Mouse (Mus musculus) cortical plate, adult 2 months (tissue): ENCODE results near the gene March6. TPM values are rescaled to one million over a fixed set of nuclear protein-coding genes. Genes with fewer than 3 reads are reported as not detected.

Source experiments
- H3K27ac ChIP-seq: fragments of 200-500 bp; 2 replicates; pipeline ENCODE4 v1.5.1; 2012; ENCODE audit warnings: low read length, control low read depth, inconsistent platforms; ENCODE audit not compliant: insufficient read depth
- H3K4me1 ChIP-seq: fragments of 200-500 bp; 2 replicates; pipeline ENCODE4 v1.6.1; 2011; ENCODE audit warnings: low read length; ENCODE audit not compliant: control insufficient read depth, insufficient read depth
- H3K4me3 ChIP-seq: fragments of 200-500 bp; 2 replicates; pipeline ENCODE4 v1.5.1; 2011; ENCODE audit warnings: mild to moderate bottlenecking, low read length, control low read depth; ENCODE audit not compliant: insufficient read depth
- CTCF ChIP-seq: fragments of 200-500 bp; IDR thresholded peaks from 2 replicates; pipeline ENCODE4 v1.5.1; 2011; ENCODE audit warnings: mild to moderate bottlenecking, control low read depth, low read length; ENCODE audit not compliant: insufficient read depth; ENCODE audit errors: extremely low read depth
- POLR2A ChIP-seq: fragments of 200-500 bp; IDR thresholded peaks from 2 replicates; pipeline ENCODE4 v1.6.1; 2011; ENCODE audit warnings: mild to moderate bottlenecking, low read length, control low read depth; ENCODE audit not compliant: insufficient read depth; ENCODE audit errors: extremely low read depth
- polyA plus RNA-seq: library from polyadenylated mRNA; depleted of rRNA; stranded (reverse); fragments of >200 nt; gene quantifications from 2 replicates; pipeline ENCODE4 v1.2.3, GENCODE M21; 2012

Gene March6
- polyA plus RNA-seq, 1 experiment = 84.0 TPM

DNA sequence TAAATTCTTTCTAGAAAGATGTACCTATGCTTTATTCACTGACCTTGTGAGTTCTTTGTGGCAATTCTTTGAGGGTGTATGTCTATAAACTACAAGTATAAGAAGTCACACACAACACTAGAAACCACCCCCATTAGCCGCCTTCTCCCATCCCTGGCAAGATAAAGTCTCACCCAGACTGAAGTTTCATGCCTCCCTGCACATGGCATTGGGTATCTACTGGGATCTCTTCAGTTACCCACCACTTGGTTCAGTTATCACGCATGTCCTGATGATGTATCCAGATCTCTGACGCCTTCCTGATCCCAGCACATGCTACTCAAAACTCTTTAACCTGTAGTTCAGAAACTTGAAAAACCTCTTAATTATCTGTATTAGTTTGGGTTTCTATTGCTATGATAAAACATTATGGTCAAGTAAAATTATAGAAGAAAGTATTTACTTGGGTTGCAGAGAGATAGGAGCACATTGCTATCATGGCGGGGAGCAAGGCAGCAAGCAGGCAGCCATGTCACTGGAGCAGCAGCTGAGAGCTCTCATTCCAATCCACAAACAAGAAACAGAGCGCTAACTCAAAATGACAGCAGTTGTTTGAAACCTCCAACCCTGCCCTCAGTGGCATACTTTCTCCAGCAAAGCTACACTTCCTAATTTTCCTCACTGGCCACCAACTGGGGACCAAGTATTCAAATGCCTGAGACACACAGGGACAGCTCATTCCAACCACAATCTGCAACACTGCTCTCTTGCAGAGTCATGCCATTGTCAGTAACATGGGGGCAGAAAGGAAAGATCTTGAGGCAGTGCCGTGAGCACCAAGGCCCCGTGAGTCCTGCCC lies 3.8 kb upstream of the March6 start:
- H3K27ac ChIP-seq = no peak overlapping the region; the same call in 1 of the 2 replicates
- no peak for TF ChIP-seq POLR2A
- TF ChIP-seq CTCF = no peak
- no peak overlapping the region for H3K4me3 ChIP-seq
- peaks cover 9% of the 10 kb centered on the region for H3K4me1 ChIP-seq

DNA sequence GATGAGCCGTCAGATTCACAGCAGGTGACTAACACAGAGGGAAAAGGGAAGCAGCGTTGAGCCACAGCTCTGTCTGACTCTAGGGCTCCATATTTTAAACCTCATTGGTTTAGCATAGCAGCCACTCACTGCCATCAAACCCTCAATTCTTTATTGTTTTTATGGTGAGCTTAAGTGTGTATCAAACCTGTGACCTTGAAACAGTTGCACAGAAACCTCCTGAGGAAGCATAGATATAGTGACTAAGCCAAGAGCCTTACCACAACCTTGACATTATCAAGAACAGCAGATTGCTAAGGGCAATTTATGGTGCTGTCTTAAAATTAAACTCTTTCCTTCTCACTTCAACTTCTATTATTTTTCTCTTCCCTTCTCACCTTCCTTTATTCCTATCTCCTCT lies 2.7 kb upstream of the March6 start:
- Histone ChIP-seq H3K4me1 (peaks cover 9% of the 10 kb centered on the region), H3K27ac (no peak overlapping the region), H3K4me3 (no peak overlapping the region)
- TF ChIP-seq CTCF (no peak), POLR2A (no peak)

GRCm38 (mm10) chr15:31532331-31533021 lies 1.6 kb upstream of the March6 start:
- no peak for TF ChIP-seq CTCF
- TF ChIP-seq POLR2A = no peak
- peaks cover 10% of the 10 kb centered on the region for H3K4me1 ChIP-seq
- no peak overlapping the region for H3K4me3 ChIP-seq
- no peak overlapping the region for H3K27ac ChIP-seq

GRCm38 (mm10) chr15:31531446-31532330 lies 835 bp upstream of the March6 start:
- peak overlapping the region; percentile 60 for H3K4me3 ChIP-seq
- peak overlapping the region; percentile 88 for H3K27ac ChIP-seq
- H3K4me1 ChIP-seq = peaks cover 9% of the 10 kb centered on the region
- no peak for TF ChIP-seq CTCF
- no peak for TF ChIP-seq POLR2A

DNA sequence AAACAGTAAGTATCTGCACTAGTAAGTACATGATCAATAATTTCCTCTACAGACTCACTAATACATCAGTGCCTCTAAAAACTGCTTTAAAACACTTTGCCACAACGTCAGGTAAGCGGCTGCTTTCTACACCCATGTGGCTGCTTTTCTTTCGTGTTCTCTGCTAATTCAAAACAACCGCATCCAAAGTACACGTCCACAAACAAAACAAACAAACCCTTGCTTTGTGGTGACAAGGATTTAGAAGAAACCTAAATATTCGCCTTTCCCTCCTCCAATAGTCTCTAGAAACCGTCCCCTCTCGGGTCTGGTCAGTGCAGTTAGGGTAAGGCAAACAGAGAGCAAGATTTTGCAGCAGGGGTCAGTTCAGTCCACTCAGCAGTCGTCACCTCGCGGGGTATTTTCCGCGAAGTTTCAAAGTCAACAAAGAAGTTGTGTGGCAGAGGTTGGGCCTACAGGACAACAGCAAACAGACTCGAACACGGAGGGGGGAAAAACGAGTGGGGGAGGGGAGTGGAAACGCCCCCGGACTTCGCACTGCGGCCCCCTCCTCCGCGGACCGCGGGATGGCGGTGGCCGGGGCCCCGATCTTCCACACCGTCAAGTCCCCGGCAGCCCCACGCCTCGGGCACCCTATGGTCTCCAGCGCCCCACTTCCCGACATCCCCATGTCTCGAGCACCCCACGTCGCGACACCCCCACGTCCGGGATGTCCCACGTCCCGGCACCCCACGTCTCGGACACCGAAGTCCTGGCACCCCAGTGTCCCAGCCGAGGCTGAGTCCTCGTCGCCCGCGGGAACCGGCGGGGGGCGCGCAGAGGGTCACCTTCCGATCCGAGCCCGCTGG lies 818 bp downstream of the March6 start:
- H3K4me3 ChIP-seq = peak overlapping the region; percentile 60
- 0 out of 2 replicates have a peak, but pooled peaks cover 2% of the 10 kb centered on the region for H3K4me1 ChIP-seq
- TF ChIP-seq CTCF (no peak), POLR2A (no peak)
- peak overlapping the region; percentile 66 for H3K27ac ChIP-seq

- TF ChIP-seq POLR2A (no peak), CTCF (no peak)
- H3K27ac ChIP-seq = no peak overlapping the region
These were observed 1.8 kb downstream of the March6 start for GRCm38 (mm10) chr15:31529103-31529502.

DNA sequence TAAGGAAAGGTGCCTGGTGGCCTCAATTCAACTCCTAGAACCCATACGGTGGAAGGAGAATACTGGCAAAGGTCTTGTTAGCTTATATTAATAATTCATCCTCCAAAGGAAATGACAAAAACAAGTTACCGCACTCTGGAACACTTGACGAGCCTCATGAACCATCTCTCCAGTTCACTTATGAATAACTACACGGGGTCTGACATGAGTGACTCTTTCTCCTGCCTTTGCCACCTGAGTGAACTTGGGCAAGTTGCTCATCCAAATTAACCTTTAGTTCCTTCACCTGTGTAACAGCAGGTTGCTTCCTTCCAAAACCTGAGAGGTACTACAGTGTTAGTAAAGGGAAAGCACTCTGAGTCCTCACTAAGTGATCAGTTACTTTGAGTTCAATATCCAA lies 2.4 kb downstream of the March6 start:
- peaks cover 2% of the 10 kb centered on the region; the same call in 1 of the 2 replicates for H3K4me1 ChIP-seq

More at GRCm38 (mm10) chr15:31529103-31529502, 1.8 kb downstream of the March6 start:
- Histone ChIP-seq H3K4me1 (peaks cover 2% of the 10 kb centered on the region; the same call in 1 of the 2 replicates), H3K4me3 (peak overlapping the region; percentile 60; the same call in 1 of the 2 replicates)

DNA sequence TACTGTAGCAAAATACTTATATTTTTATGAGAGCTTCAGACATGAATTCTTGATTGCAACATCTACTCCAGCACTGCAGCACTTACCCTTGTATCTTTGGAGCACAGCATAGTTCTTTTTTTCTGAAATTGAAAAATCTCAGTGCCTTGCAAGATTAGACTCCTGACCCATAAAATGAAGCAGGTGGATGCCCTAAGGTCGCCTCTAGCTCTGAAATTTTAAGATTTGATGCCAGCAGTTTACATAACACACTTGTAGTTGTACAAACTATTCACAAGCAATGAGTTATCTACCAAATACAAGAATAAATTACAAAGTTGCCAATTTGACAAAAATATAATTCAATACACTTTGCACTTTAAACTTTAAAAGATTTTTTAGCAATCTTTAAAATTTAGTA lies 4.4 kb downstream of the March6 start:
- TF ChIP-seq POLR2A (no peak), CTCF (no peak)
- peaks cover 2% of the 10 kb centered on the region; the same call in 1 of the 2 replicates for H3K4me1 ChIP-seq

More for the DNA sequence above, 2.4 kb downstream of the March6 start:
- no peak overlapping the region for H3K27ac ChIP-seq
- H3K4me3 ChIP-seq = no peak overlapping the region; the same call in 1 of the 2 replicates
- TF ChIP-seq CTCF = no peak
- no peak for TF ChIP-seq POLR2A

More for the DNA sequence above, 4.4 kb downstream of the March6 start:
- Histone ChIP-seq H3K27ac (no peak overlapping the region), H3K4me3 (no peak overlapping the region)
